Mouse (Mus musculus) thymus, postnatal 25 days (tissue): ENCODE measurements around the gene Olfr487.
"Not testable (repeated sequence)": the region's sequence is repeated elsewhere in the genome, so short reads cannot be mapped to it uniquely, and the experiment has no call there.

Experiments
- DNase-seq: peaks from one replicate; pipeline ENCODE4 v3.0.0; 2022

The Olfr487 gene

DNA sequence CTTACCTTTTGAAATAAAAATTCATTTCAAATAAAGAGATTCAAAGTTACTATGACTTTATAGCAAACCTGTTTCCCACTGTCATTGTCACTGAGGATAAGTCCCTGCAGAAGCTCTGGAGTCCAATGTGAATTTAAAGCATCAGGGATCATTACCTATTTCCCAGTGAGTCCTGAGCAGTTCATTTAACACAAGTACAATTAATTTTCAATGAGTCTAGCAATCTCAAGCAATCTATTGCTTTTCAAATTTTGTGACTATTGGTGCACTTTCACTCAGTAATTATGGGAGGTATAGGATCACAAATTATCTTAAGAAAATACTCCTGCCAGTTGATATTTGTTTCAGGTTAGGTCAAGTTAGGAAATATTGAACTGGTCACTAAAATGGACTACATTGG is at the start of gene Olfr487:
Gene Olfr487, minus strand, starts transcription at position 101 of the 400 bp plus-strand sequence.
- not testable (repeated sequence) for DNase-seq

DNA sequence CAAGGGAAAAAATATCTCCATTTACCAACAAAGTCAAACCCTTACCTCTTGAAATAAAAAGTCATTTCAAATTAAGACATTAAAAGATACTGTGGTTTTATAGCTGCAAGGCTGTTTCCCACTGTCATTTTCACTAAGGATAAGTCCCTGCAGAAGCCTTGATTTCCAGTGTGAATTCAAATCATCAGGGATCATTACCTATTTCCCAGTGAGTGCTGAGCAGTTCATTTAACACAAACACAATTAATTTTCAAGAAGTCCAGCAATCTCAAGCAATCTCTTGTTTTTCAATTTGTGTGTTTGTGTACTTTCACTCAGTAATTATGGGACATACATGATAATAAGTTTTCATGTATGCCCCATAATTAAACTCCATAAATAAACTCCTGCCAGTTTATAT is 43.8 kb upstream of the Olfr487 start, which contains the start of gene Olfr488:
Gene Olfr488, minus strand, starts transcription at position 101 of the 400 bp plus-strand sequence.
- no peak for DNase-seq

DNA sequence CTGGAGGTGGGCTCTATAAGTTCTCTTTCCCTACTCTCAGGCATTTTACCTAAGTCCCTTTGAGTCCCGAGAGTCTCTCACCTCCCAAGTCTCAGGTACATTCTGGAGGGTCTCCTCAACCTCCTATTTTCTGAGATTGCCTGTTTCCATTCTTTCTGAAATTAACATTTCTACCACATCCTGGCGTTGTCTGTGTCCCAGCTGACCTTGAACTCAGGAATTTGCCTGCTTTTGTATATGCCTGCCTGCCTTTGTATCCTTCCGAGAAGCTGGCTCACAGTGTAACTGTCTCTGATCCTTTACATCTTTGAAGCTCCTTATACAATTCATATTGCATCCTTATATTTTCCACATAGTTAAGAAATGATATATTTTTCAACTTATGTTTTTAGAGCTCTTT is 19.1 kb upstream of the Olfr487 start:
- no peak for DNase-seq

DNA sequence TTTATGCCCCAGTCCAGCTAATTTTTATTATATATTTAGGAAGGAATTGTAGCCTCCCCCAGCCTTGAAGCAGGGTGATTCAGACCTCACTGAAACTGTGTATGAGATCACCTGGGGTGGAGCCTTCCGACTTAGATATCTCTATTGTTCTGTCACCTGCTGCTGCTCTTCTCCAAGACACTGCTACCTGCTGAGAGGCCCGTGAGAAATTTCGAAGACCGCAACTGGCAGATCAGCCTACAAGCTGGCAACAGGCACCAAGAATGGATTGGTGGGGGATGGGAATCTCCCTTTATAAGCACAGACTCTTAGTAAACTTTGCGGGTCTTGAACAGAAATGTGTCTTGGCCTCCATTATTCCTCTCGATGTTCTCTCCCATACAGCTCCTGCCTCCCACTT is 17.5 kb downstream of the Olfr487 start:
- no peak for DNase-seq

DNA sequence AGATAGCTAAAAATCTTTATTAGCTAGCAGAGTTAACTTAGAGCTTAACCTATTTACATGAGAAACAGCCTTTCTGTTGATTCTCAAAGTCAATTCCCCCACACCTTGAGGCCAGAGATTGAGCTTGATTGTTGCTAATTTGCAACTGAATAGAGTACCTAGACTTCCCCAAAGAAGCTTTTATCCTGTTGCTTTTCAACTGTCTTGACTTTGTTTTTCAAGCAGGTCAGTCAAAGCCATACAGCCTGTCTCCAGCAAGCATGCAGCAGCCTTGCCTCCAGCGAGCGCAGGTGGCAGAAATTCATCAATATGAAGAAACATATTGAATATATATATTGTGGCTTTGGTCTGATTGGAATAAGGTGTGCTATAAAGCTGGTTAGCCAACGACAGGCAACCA is 18.1 kb downstream of the Olfr487 start:
- not testable (repeated sequence) for DNase-seq

DNA sequence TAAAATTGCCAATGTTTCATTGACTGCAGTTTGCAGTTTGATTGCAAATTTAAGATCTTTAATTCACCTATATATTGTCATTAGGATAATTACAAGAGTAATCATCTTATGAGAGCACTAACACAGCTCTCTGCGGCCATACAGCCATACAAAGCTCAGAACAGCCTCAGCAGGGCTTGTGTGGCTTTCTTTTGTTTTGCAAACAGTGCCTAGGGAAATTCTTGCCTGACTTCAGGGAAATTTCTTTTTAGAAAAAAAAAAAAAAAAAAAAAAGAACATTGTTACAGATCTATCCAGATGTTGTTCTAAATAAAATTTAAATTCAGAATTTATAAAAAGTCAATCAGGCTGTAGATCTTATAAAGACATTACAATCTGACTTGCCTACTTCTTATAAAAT is 21.7 kb downstream of the Olfr487 start:
- not testable (repeated sequence) for DNase-seq

DNA sequence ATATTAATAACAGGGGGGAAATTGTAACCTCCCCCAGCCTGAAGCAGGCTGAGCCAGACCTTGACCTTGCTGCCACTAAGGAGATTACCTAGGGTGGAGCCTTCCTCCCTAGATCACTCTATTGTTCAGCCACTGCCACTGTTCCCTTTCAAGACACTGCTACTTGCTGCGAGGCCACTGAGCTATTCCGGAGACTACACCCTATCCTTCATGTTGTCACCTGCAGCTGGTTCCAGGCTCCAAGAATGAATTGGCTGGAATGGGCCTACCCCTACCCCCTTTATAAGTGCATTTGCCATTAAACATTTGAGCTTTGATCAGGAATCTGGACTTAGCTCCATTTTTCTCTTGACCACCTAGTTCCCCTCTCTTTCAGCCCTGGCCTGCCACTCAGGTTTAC is 23.2 kb downstream of the Olfr487 start:
- DNase-seq: not testable (repeated sequence)

DNA sequence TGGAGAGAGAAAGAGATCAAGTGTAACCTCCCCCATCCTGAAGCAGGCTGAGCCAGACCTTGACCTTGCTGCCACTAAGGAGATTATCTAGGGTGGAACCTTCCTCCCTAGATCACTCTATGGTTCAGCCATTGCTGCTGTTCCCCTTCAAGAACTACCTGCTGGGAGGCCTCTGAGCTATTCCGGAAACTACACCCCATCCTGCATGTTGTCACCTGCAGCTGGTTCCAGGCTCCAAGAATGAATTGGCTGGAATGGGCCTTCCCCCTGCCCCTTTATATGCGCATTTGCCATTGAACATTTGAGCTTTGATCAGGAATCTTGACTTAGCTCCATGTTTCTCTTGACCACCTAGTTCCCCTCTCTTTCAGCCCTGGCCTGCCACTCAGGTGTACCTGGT is 29.2 kb downstream of the Olfr487 start:
- DNase-seq: not testable (repeated sequence)

DNA sequence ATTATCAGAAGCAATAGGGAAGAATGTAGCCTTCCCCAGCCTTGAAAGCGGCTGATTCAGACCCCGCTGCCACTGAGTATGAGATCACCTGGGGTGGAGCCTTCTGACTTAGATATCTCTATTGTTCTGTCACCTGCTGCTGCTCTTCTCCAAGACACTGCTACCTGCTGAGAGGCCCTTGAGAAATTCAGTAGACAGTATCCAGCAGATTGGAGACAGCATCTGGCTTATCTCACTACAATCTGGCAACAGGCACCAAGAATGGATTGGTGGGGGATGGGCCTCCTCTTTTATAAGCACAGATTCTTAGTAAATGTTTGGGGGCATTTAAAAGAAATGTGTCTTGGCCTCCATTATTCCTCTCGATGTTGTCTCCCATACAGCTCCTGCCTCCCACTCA is 30.0 kb downstream of the Olfr487 start:
- DNase-seq: not testable (repeated sequence)

DNA sequence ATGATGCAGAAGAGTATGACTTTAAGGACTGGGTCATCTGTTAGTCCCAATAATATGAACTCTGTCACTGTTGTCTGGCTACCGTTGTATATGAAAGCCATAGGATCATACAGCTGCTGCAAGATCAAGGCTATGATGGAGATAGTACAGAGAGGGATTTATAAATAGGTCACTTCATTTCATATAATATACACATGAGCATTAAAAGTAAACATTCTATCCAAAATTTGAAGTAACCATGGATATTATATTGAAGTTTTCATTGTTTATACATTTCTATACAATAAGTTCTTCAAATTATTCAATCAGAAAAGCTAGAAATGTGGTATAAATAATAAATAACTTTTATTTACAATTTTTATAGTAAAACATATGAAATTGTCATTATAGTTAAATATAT is 41.8 kb downstream of the Olfr487 start, which contains the start of gene Olfr486:
Gene Olfr486, minus strand, starts transcription at position 101 of the 400 bp plus-strand sequence.
- not testable (repeated sequence) for DNase-seq

DNA sequence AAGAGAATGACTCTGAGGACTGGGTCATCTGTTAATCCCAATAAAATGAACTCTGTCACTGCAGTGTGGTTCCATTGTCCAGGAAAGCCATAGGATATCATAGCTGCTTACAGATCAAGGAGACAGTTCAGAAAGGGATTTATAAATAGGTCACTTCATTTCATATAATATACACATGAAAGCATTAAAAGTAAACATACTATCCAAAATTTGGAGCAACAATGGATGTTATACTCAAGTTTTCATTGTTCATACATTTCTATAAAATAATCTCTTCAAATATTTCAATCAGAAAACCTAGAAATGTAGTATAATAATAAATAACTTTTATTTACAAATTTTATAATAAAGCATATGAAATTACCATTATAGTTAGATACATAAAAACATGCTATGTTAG is 54.7 kb downstream of the Olfr487 start, which contains the start of gene Olfr485:
Gene Olfr485, minus strand, starts transcription at position 101 of the 400 bp plus-strand sequence.
- no peak for DNase-seq
